Mouse (Mus musculus): Measurements from ENCODE around the gene Akap6. TPM values are rescaled to one million over a fixed set of nuclear protein-coding genes. Genes with fewer than 3 reads are reported as not detected.

The Akap6 gene
- polyA plus RNA-seq, 1 experiment from 2014 or later: 0.18 TPM

GRCm38 (mm10) chr12:52847830-52848518, 148.8 kb downstream of the Akap6 start:
- DNase-seq (ENCODE audit: low spot score): no peak
- Histone ChIP-seq H3K9me3 (replicated peaks) (no peaks in the 10 kb centered on the region), H3K4me3 (no peak overlapping the region), H3K4me1 (peaks cover 11% of the 10 kb centered on the region), H3K27ac (no peak overlapping the region), H3K27me3 (ENCODE audit: low read depth, poor library complexity, severe bottlenecking) (no peaks in the 10 kb centered on the region), H3K36me3 (no peaks in the 10 kb centered on the region)
- 69% methylated on average over 14 of the region's 14 CpGs for WGBS

- H3K36me3 ChIP-seq: no peaks in the 10 kb centered on the region
- peaks cover 11% of the 10 kb centered on the region for H3K4me1 ChIP-seq
- 68% methylated on average over 7 of the region's 7 CpGs for WGBS
- no peak overlapping the region for H3K27ac ChIP-seq
- H3K4me3 ChIP-seq: no peak overlapping the region
- H3K27me3 ChIP-seq (ENCODE audit: low read depth, poor library complexity, severe bottlenecking): no peaks in the 10 kb centered on the region
- H3K9me3 ChIP-seq (replicated peaks): no peaks in the 10 kb centered on the region
- DNase-seq (ENCODE audit: low spot score): no peak
These were observed 149.3 kb downstream of the Akap6 start for GRCm38 (mm10) chr12:52848519-52848855.

GRCm38 (mm10) chr12:52849297-52849696, 150.1 kb downstream of the Akap6 start:
- Histone ChIP-seq H3K27ac (no peak overlapping the region), H3K4me3 (no peak overlapping the region), H3K27me3 (ENCODE audit: low read depth, poor library complexity, severe bottlenecking) (no peaks in the 10 kb centered on the region), H3K4me1 (peaks cover 11% of the 10 kb centered on the region), H3K36me3 (no peaks in the 10 kb centered on the region), H3K9me3 (replicated peaks) (no peaks in the 10 kb centered on the region)
- no peak for DNase-seq (ENCODE audit: low spot score)
- 90% methylated on average over 4 of the region's 4 CpGs for WGBS

- 84% methylated on average over 7 of the region's 7 CpGs for WGBS
- no peak overlapping the region for H3K27ac ChIP-seq
These were observed 151.3 kb downstream of the Akap6 start for GRCm38 (mm10) chr12:52850332-52851036.

GRCm38 (mm10) chr12:52851221-52851620, 152.0 kb downstream of the Akap6 start:
- Histone ChIP-seq H3K4me1 (peaks cover 11% of the 10 kb centered on the region), H3K4me3 (no peak overlapping the region), H3K36me3 (no peaks in the 10 kb centered on the region), H3K9me3 (replicated peaks) (no peaks in the 10 kb centered on the region), H3K27ac (no peak overlapping the region), H3K27me3 (ENCODE audit: low read depth, poor library complexity, severe bottlenecking) (no peaks in the 10 kb centered on the region)
- DNase-seq (ENCODE audit: low spot score): no peak
- 91% methylated on average over 5 of the region's 5 CpGs for WGBS

More at GRCm38 (mm10) chr12:52850332-52851036, 151.3 kb downstream of the Akap6 start:
- Histone ChIP-seq H3K9me3 (replicated peaks) (no peaks in the 10 kb centered on the region), H3K27me3 (ENCODE audit: low read depth, poor library complexity, severe bottlenecking) (no peaks in the 10 kb centered on the region), H3K4me3 (no peak overlapping the region), H3K4me1 (peaks cover 11% of the 10 kb centered on the region), H3K36me3 (no peaks in the 10 kb centered on the region)
- no peak for DNase-seq (ENCODE audit: low spot score)

- Histone ChIP-seq H3K27me3 (ENCODE audit: low read depth, poor library complexity, severe bottlenecking) (no peaks in the 10 kb centered on the region), H3K27ac (no peak overlapping the region), H3K36me3 (no peaks in the 10 kb centered on the region), H3K4me1 (no peaks in the 10 kb centered on the region), H3K9me3 (replicated peaks) (no peaks in the 10 kb centered on the region), H3K4me3 (no peak overlapping the region)
- no peak for DNase-seq (ENCODE audit: low spot score)
- WGBS: 87% methylated on average over 7 of the region's 7 CpGs
These were observed 155.1 kb downstream of the Akap6 start for GRCm38 (mm10) chr12:52854236-52854679.

- DNase-seq (ENCODE audit: low spot score): no peak
- Histone ChIP-seq H3K9me3 (replicated peaks) (no peaks in the 10 kb centered on the region), H3K36me3 (no peaks in the 10 kb centered on the region), H3K4me3 (no peak overlapping the region), H3K27me3 (ENCODE audit: low read depth, poor library complexity, severe bottlenecking) (no peaks in the 10 kb centered on the region), H3K4me1 (no peaks in the 10 kb centered on the region), H3K27ac (no peak overlapping the region)
- 60% methylated on average over 1 of the region's 1 CpGs for WGBS
These were observed 156.9 kb downstream of the Akap6 start for GRCm38 (mm10) chr12:52856104-52856503.

GRCm38 (mm10) chr12:52857306-52857705, 158.1 kb downstream of the Akap6 start:
- DNase-seq (ENCODE audit: low spot score): no peak
- WGBS: 90% methylated on average over 4 of the region's 4 CpGs
- Histone ChIP-seq H3K9me3 (replicated peaks) (no peaks in the 10 kb centered on the region), H3K27ac (no peak overlapping the region), H3K27me3 (ENCODE audit: low read depth, poor library complexity, severe bottlenecking) (no peaks in the 10 kb centered on the region), H3K4me1 (no peaks in the 10 kb centered on the region), H3K36me3 (no peaks in the 10 kb centered on the region), H3K4me3 (no peak overlapping the region)

GRCm38 (mm10) chr12:52861922-52862321, 162.7 kb downstream of the Akap6 start:
- 88% methylated on average over 3 of the region's 3 CpGs for WGBS

GRCm38 (mm10) chr12:52868000-52868624, 168.9 kb downstream of the Akap6 start:
- Histone ChIP-seq H3K36me3 (no peaks in the 10 kb centered on the region), H3K4me1 (peaks cover 23% of the 10 kb centered on the region), H3K9me3 (replicated peaks) (0 out of 2 replicates have a peak, but pooled peaks cover 1% of the 10 kb centered on the region), H3K4me3 (peak overlapping the region; percentile 38), H3K27me3 (ENCODE audit: low read depth, poor library complexity, severe bottlenecking) (no peaks in the 10 kb centered on the region), H3K27ac (peak overlapping the region; percentile 51)
- WGBS: 5% methylated on average over 8 of the region's 8 CpGs
- DNase-seq (ENCODE audit: low spot score): peak; percentile 47

More at GRCm38 (mm10) chr12:52861922-52862321, 162.7 kb downstream of the Akap6 start:
- Histone ChIP-seq H3K9me3 (replicated peaks) (0 out of 2 replicates have a peak, but pooled peaks cover 1% of the 10 kb centered on the region), H3K27ac (no peak overlapping the region), H3K36me3 (no peaks in the 10 kb centered on the region), H3K4me1 (no peaks in the 10 kb centered on the region), H3K4me3 (no peak overlapping the region), H3K27me3 (ENCODE audit: low read depth, poor library complexity, severe bottlenecking) (no peaks in the 10 kb centered on the region)
- no peak for DNase-seq (ENCODE audit: low spot score)

- Histone ChIP-seq H3K27me3 (ENCODE audit: low read depth, poor library complexity, severe bottlenecking) (no peaks in the 10 kb centered on the region), H3K27ac (no peak overlapping the region), H3K36me3 (no peaks in the 10 kb centered on the region), H3K4me3 (no peak overlapping the region), H3K9me3 (replicated peaks) (no peaks in the 10 kb centered on the region), H3K4me1 (peaks cover 38% of the 10 kb centered on the region)
- WGBS: 88% methylated on average over 3 of the region's 3 CpGs
- no peak for DNase-seq (ENCODE audit: low spot score)
These were observed 172.4 kb downstream of the Akap6 start for GRCm38 (mm10) chr12:52871604-52872003.

GRCm38 (mm10) chr12:52874332-52874923, 175.2 kb downstream of the Akap6 start:
- no peak for DNase-seq (ENCODE audit: low spot score)
- Histone ChIP-seq H3K9me3 (replicated peaks) (no peaks in the 10 kb centered on the region), H3K27me3 (ENCODE audit: low read depth, poor library complexity, severe bottlenecking) (no peaks in the 10 kb centered on the region), H3K36me3 (no peaks in the 10 kb centered on the region), H3K4me1 (peaks cover 38% of the 10 kb centered on the region), H3K27ac (no peak overlapping the region), H3K4me3 (no peak overlapping the region)
- WGBS: 82% methylated on average over 9 of the region's 9 CpGs

- Histone ChIP-seq H3K36me3 (no peaks in the 10 kb centered on the region), H3K27ac (peak overlapping the region; percentile 70; the same call in 1 of the 2 replicates), H3K9me3 (replicated peaks) (no peaks in the 10 kb centered on the region), H3K4me3 (no peak overlapping the region), H3K27me3 (ENCODE audit: low read depth, poor library complexity, severe bottlenecking) (no peaks in the 10 kb centered on the region), H3K4me1 (peaks cover 40% of the 10 kb centered on the region)
- WGBS: 44% methylated on average over 4 of the region's 4 CpGs
- peak; percentile 55 for DNase-seq (ENCODE audit: low spot score)
These were observed 176.9 kb downstream of the Akap6 start for GRCm38 (mm10) chr12:52876065-52876464.
